Mouse (Mus musculus) layer of hippocampus, adult 2 months (tissue): ENCODE measurements at regions not wholly inside any gene's neighbourhood (a gene's known extent, or its start where the extent isn't known, plus 50 kb on each side); places are given as distances from the start of the nearest gene placed in this dataset.
A peak's percentile ranks its signal among the peaks of the same experiment; 100 is the strongest.

Source experiments
- DNase-seq, 2 experiments: peaks; one replicate each; pipeline ENCODE4 v3.0.0; 2022; ENCODE audit warnings: low spot score in 2 of 2
- H3K27ac ChIP-seq: fragments of 200-600 bp; 2 replicates; pipeline ENCODE4 v1.8.1; 2022
- H3K4me3 ChIP-seq: fragments of 200-600 bp; 2 replicates; pipeline ENCODE4 v1.8.1; 2022; ENCODE audit warnings: mild to moderate bottlenecking
- CTCF ChIP-seq: fragments of 200-600 bp; conservative IDR thresholded peaks from 2 replicates; pipeline ENCODE4 v1.8.1; 2022; ENCODE audit warnings: antibody characterized with exemption, mild to moderate bottlenecking, moderate library complexity

DNA sequence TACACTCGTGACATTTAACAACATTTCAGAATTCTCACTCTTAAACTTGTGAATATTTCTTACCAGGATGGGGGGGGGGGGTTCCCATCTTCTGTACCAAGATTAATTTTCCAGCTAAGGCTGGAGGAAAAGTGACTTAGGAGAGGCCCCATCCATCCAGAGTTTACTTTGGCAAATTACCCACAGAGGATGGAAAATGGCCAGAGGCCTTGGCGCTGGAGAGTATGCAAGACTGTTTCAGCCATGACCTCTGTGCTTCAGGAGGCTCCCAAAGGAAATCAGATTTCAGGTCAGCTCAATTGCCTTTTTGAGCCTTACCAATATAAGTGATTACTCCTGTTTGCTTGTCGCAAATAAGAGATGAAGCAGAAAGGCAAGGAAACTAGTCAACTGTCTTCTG is 143.4 kb upstream of the F930015N05Rik start:
- DNase-seq, result no peak
- no peak overlapping the region for H3K4me3 ChIP-seq
- H3K27ac ChIP-seq, result no peak overlapping the region
- TF ChIP-seq CTCF, result no peak

GRCm38 (mm10) chr11:64586056-64586455 is 149.6 kb upstream of the F930015N05Rik start:
- no peak for DNase-seq
- Histone ChIP-seq H3K27ac (no peak overlapping the region), H3K4me3 (no peak overlapping the region)
- no peak for TF ChIP-seq CTCF

GRCm38 (mm10) chr11:64587034-64587710 is 150.7 kb upstream of the F930015N05Rik start:
- no peak for DNase-seq
- no peak for TF ChIP-seq CTCF
- no peak overlapping the region for H3K4me3 ChIP-seq
- H3K27ac ChIP-seq, result no peak overlapping the region

- no peak overlapping the region for H3K27ac ChIP-seq
- no peak for DNase-seq
- no peak overlapping the region for H3K4me3 ChIP-seq
- TF ChIP-seq CTCF, result no peak
These were observed 151.5 kb upstream of the F930015N05Rik start for GRCm38 (mm10) chr11:64587751-64588600.

DNA sequence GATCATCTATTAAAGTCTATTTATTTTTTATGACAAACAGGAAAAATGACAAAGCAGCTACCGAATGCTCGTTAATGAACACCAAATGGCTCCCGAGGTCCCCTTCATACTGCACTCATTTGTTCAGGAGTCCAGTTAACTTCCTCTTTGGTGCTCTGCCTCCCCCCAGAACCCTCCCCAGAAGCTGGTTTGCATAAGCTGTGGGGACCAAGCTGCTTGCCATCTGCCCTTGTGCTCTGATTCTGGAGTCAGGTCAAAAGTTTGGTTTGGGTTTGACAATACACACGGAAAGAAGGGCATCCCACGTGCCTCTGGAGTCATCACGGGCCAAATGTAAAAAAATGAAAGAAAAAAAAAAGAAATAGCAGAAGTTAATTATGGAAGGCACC is 152.1 kb upstream of the F930015N05Rik start:
- DNase-seq, result no peak
- Histone ChIP-seq H3K4me3 (no peak overlapping the region), H3K27ac (no peak overlapping the region)
- TF ChIP-seq CTCF, result no peak

- no peak for TF ChIP-seq CTCF
- Histone ChIP-seq H3K27ac (no peak overlapping the region), H3K4me3 (no peak overlapping the region)
- no peak for DNase-seq
These were observed 152.6 kb upstream of the F930015N05Rik start for GRCm38 (mm10) chr11:64589026-64589425.

DNA sequence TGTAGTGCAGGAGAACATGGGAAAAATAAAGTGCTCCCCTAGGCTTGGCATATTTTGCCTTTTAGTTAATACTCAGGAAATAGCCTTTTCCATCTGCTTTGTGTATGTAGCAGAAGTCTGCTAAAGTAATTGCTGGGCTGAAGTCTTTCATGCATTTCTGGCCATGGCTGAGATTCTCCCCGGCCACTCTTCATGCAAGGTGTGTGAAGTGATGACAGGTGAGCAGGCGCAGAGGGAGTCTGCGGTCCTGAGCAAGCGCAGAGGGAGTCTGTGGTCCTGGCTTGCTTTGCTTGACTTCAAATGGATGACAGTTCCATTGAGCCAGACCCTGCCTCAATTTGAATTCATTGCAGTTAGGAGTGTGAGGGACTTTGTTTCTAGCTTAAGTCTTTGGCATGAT is 153.6 kb upstream of the F930015N05Rik start:
- TF ChIP-seq CTCF, result no peak
- H3K4me3 ChIP-seq, result no peak overlapping the region
- no peak overlapping the region for H3K27ac ChIP-seq

GRCm38 (mm10) chr11:64592253-64592652 is 155.8 kb upstream of the F930015N05Rik start:
- no peak overlapping the region for H3K27ac ChIP-seq
- no peak overlapping the region for H3K4me3 ChIP-seq
- no peak for TF ChIP-seq CTCF
- DNase-seq, result no peak

More for the DNA sequence above, 153.6 kb upstream of the F930015N05Rik start:
- DNase-seq, result no peak

- no peak overlapping the region for H3K27ac ChIP-seq
- TF ChIP-seq CTCF, result no peak
- no peak for DNase-seq
- no peak overlapping the region for H3K4me3 ChIP-seq
These were observed 160.9 kb upstream of the F930015N05Rik start for GRCm38 (mm10) chr11:64597305-64597704.

- no peak overlapping the region for H3K27ac ChIP-seq
- DNase-seq, result no peak
- no peak for TF ChIP-seq CTCF
- no peak overlapping the region for H3K4me3 ChIP-seq
These were observed 162.7 kb upstream of the F930015N05Rik start for GRCm38 (mm10) chr11:64599178-64599577.

GRCm38 (mm10) chr11:64600201-64601102 is 164.0 kb upstream of the F930015N05Rik start:
- Histone ChIP-seq H3K4me3 (no peak overlapping the region), H3K27ac (no peak overlapping the region)
- DNase-seq, result peak; percentile 11
- TF ChIP-seq CTCF, result no peak

- no peak for DNase-seq
- H3K4me3 ChIP-seq, result no peak overlapping the region
- TF ChIP-seq CTCF, result no peak
- no peak overlapping the region for H3K27ac ChIP-seq
These were observed 172.6 kb upstream of the F930015N05Rik start for GRCm38 (mm10) chr11:64609043-64609442.

DNA sequence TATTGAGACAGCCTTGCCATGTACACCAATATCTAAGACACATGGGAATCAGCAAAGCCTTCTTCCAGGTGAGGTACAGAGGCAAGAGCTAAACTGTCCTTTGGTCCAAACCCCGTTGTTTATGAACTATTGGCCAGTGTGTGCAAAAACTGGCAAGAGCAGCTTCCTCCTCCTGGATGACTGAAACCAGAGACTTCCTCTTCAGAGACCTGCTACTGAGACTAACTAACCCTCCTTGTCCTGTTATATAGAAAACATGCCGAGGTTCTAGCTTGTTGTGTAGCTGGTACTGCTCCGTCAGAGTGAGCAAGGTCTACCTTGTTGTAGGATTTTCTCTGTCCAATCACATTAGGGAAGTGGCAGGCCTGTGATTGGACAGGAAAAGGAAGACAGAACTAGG is 174.3 kb upstream of the F930015N05Rik start:
- no peak overlapping the region for H3K4me3 ChIP-seq
- DNase-seq, result no peak
- H3K27ac ChIP-seq, result no peak overlapping the region
- no peak for TF ChIP-seq CTCF
